Mouse (Mus musculus) liver, adult 2 months (tissue): Measurements from ENCODE around the gene Oxct2a.

ENCODE experiments used
- CTCF ChIP-seq: fragments of 200-500 bp; IDR thresholded peaks from 2 replicates; pipeline ENCODE4 v1.5.1; 2011; ENCODE audit warnings: low read depth, low read length, control low read depth
- POLR2A ChIP-seq: fragments of 200-500 bp; IDR thresholded peaks from 2 replicates; pipeline ENCODE4 v1.6.1; 2011; ENCODE audit warnings: low read length, control low read depth; ENCODE audit not compliant: insufficient read depth; ENCODE audit errors: extremely low read depth

GRCm38 (mm10) chr4:123353271-123353877, 29.9 kb upstream of the Oxct2a start:
- no peak for TF ChIP-seq POLR2A
- TF ChIP-seq CTCF: no peak
